ENCODE assay signal across 1 mouse cellular context in the genomic region with DNA sequence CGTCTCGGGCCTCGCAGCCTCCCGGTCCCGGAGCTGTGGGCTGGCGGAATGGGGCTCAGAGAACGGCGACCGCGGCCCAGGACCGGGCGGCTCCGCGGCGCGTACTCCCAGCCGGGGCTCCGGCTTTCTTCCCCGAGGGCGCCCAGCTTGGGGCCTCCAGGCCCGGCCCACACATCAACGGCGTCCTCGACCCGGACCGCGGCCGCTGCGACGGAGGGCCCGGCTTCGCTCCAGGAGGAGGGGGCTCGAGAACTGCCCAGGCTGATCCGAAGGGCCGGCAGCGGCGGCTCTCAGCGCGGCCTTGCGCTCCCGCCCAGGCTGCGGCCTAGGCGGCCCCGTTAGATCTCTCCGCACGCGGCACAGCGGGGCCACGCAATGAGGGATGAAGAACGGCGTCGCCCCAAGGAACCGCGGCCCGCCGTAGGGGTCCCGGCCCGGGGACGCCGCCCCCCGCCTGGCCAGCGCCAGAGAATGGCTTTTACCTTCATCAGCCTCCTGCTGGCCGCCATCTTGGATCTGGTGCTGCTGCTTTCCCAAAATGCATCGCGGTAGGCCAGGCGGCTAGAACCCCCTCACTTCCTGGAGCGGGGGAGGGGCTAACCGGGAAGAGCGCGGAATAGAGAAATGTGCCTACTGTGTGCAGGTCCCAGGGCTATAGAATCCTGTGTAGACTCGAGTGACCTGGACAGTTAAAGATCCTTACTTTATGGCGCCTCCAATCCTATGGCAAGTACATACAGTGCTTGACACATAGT.
TF ChIP-seq lines count a peak whose summit lies in the region.

No protein-coding gene starts in this region.

TF ChIP-seq in CH12.LX, 34 proteins besides CTCF, POLR2A, EP300 and RAD21:
- TF ChIP-seq TBP (conservative IDR thresholded peaks at IDR 0.05; ENCODE audit: low read depth, low read length): peak; percentile 83
- peak; percentile 90 for TF ChIP-seq NELFE (IDR thresholded peaks at IDR 0.05; ENCODE audit: low read depth, low read length)
- TF ChIP-seq NRF1 (IDR thresholded peaks at IDR 0.05; ENCODE audit: low read depth, low read length): peak; percentile 66
- TF ChIP-seq SIN3A (IDR thresholded peaks at IDR 0.05; ENCODE audit: low read length): peak; percentile 72
- TF ChIP-seq ZKSCAN1 (IDR thresholded peaks at IDR 0.05; ENCODE audit: borderline replicate concordance, low read depth, low read length): peak; percentile 100
- TF ChIP-seq TCF12 (IDR thresholded peaks at IDR 0.05; ENCODE audit: low read depth, low read length): peak; percentile 96
- no peak for TF ChIP-seq USF2 (conservative IDR thresholded peaks at IDR 0.05; ENCODE audit: low read depth, low read length)
- TF ChIP-seq KAT2A (IDR thresholded peaks at IDR 0.05; ENCODE audit: insufficient replicate concordance, low read length): peak; percentile 80; the same call in 1 of the 2 replicates
- TF ChIP-seq JUN (IDR thresholded peaks at IDR 0.05; ENCODE audit: insufficient read depth, low read depth, low read length): no peak
- no peak for TF ChIP-seq PAX5 (IDR thresholded peaks at IDR 0.05; ENCODE audit: low read length)
- TF ChIP-seq CHD2 (IDR thresholded peaks at IDR 0.05; ENCODE audit: low read length): peak; percentile 95
- TF ChIP-seq IRF4 (IDR thresholded peaks at IDR 0.05; ENCODE audit: low read depth, low read length): peak; percentile 89
- TF ChIP-seq CHD1 (IDR thresholded peaks at IDR 0.05; ENCODE audit: low read depth, low read length): peak; percentile 83
- TF ChIP-seq MYC (IDR thresholded peaks at IDR 0.05; ENCODE audit: low read depth, low read length): peak; percentile 39; the same call in 1 of the 2 replicates
- peak; percentile 63 for TF ChIP-seq MEF2A (IDR thresholded peaks at IDR 0.05; ENCODE audit: borderline replicate concordance, low read depth, low read length)
- TF ChIP-seq POLR2AphosphoS2 (IDR thresholded peaks at IDR 0.05; ENCODE audit: low read depth, low read length): peak; percentile 85; the same call in 1 of the 2 replicates
- peak; percentile 66 for TF ChIP-seq MAX (IDR thresholded peaks at IDR 0.05; ENCODE audit: low read length)
- peak; percentile 80; the same call in 1 of the 2 replicates for TF ChIP-seq MAZ (IDR thresholded peaks at IDR 0.05; ENCODE audit: low read depth, low read length)
- no peak for TF ChIP-seq ZC3H11A (IDR thresholded peaks at IDR 0.05; ENCODE audit: low read depth, low read length)
- no peak for TF ChIP-seq ETS1 (conservative IDR thresholded peaks at IDR 0.05; ENCODE audit: low read depth, low read length)
- TF ChIP-seq ELF1 (IDR thresholded peaks at IDR 0.05; ENCODE audit: low read depth, low read length): peak; percentile 98
- peak; percentile 35; the same call in 1 of the 2 replicates for TF ChIP-seq BHLHE40 (IDR thresholded peaks at IDR 0.05; ENCODE audit: low read depth, low read length)
- no peak for TF ChIP-seq ZNF384 (IDR thresholded peaks at IDR 0.05; ENCODE audit: low read depth, low read length)
- TF ChIP-seq GABPA (IDR thresholded peaks at IDR 0.05; ENCODE audit: insufficient replicate concordance, low read depth, low read length): no peak
- TF ChIP-seq JUND (conservative IDR thresholded peaks at IDR 0.05; ENCODE audit: low read depth, low read length): no peak
- peak; percentile 71; the same call in 1 of the 2 replicates for TF ChIP-seq RCOR1 (conservative IDR thresholded peaks at IDR 0.05; ENCODE audit: low read depth, low read length)
- TF ChIP-seq E2F4 (IDR thresholded peaks at IDR 0.05; ENCODE audit: insufficient replicate concordance, low read depth, low read length): peak; percentile 80; the same call in 1 of the 2 replicates
- TF ChIP-seq MAFK (IDR thresholded peaks at IDR 0.05; ENCODE audit: insufficient replicate concordance, low read length): no peak
- TF ChIP-seq MXI1 (IDR thresholded peaks at IDR 0.05; ENCODE audit: low read depth, low read length): peak; percentile 80
- TF ChIP-seq SMC3 (IDR thresholded peaks at IDR 0.05; ENCODE audit: low read depth, low read length): no peak
- no peak for TF ChIP-seq USF1 (IDR thresholded peaks at IDR 0.05; ENCODE audit: low read depth, low read length)
- TF ChIP-seq HCFC1 (IDR thresholded peaks at IDR 0.05; ENCODE audit: low read depth, low read length): peak; percentile 85
- TF ChIP-seq ZMIZ1 (IDR thresholded peaks at IDR 0.05; ENCODE audit: low read depth, low read length): peak; percentile 68; the same call in 1 of the 2 replicates
- TF ChIP-seq UBTF (IDR thresholded peaks at IDR 0.05; ENCODE audit: low read depth, low read length): peak; percentile 56; the same call in 1 of the 2 replicates
